Mouse (Mus musculus): ENCODE measurements around the gene Grm8.

DNA sequence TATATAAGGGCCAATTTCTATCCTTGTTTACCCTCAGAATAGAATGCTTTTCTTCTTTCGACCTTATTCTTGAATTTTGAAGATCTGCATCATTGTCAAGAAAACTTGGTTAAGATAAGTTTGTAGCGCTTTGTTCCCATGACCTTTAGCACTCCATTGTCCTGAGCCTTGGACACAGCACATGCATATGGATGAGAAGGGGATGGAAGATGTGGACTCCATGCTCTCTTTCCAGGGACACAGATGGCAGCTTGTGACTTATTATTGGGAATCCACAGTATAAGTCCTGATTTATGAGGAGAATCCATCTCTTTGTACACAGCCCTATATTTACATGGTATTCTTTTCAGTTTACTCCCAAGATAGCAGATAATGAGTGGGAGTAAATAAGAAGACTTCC is 554.5 kb downstream of the Grm8 start:
- no peak for TF ChIP-seq MAX (IDR thresholded peaks at IDR 0.05; ENCODE audit: low read length)
- TF ChIP-seq GABPA (IDR thresholded peaks at IDR 0.05; ENCODE audit: low read depth, low read length), result no peak
- no peak for TF ChIP-seq POLR2A (IDR thresholded peaks at IDR 0.05; ENCODE audit: control insufficient read depth in 1 of 2, insufficient read depth in 1 of 2, low read depth in 1 of 2, low read length in 2 of 2, poor library complexity in 1 of 2)
- no peak for TF ChIP-seq CTCF (IDR thresholded peaks at IDR 0.05 in 2 of 3, conservative IDR thresholded peaks at IDR 0.05 in 1 of 3; ENCODE audit: control insufficient read depth in 1 of 3, insufficient read depth in 1 of 3, low read depth in 2 of 3, low read length in 3 of 3, poor library complexity in 1 of 3, severe bottlenecking in 1 of 3)
- no peak for TF ChIP-seq GATA1 (IDR thresholded peaks at IDR 0.05; ENCODE audit: low read depth, low read length)
- TF ChIP-seq E2F4 (IDR thresholded peaks at IDR 0.05; ENCODE audit: borderline replicate concordance, low read depth, low read length), result no peak
- no peak for TF ChIP-seq CHD2 (IDR thresholded peaks at IDR 0.05; ENCODE audit: low read length)
- no peak for TF ChIP-seq TBP (IDR thresholded peaks at IDR 0.05; ENCODE audit: low read depth, low read length)
- TF ChIP-seq ZKSCAN1 (IDR thresholded peaks at IDR 0.05; ENCODE audit: low read depth, low read length), result no peak
- no peak for TF ChIP-seq TAL1 (IDR thresholded peaks at IDR 0.05; ENCODE audit: low read length)
- TF ChIP-seq HCFC1 (IDR thresholded peaks at IDR 0.05; ENCODE audit: low read depth, low read length), result no peak

Data from MEL (cell line).